Mouse (Mus musculus) midbrain, embryonic 12.5 days (tissue): ENCODE measurements at regions not wholly inside any gene's neighbourhood (a gene's known extent, or its start where the extent isn't known, plus 50 kb on each side); places are given as distances from the start of the nearest gene placed in this dataset.

Experiments used
- ATAC-seq: fragments of 200-750 bp; cut with Nextera tagmentation; 2 replicates; pipeline ENCODE4 v1.8.0; 2017; ENCODE audit warnings: low read depth, moderate TSS enrichment, moderate library complexity; ENCODE audit not compliant: low FRiP score
- H3K27ac ChIP-seq: fragments of 300-500 bp; sonication (generic); replicated peaks from 2 replicates; pipeline ENCODE4 v1.5.1; 2016; ENCODE audit warnings: mild to moderate bottlenecking
- H3K27me3 ChIP-seq: fragments of 300-500 bp; sonication (generic); 2 replicates; pipeline ENCODE4 v1.6.1; 2016; ENCODE audit warnings: mild to moderate bottlenecking
- H3K36me3 ChIP-seq: fragments of 300-500 bp; sonication (generic); 2 replicates; pipeline ENCODE4 v1.6.1; 2016
- H3K4me1 ChIP-seq: fragments of 300-500 bp; sonication (generic); 2 replicates; pipeline ENCODE4 v1.6.1; 2016
- H3K4me2 ChIP-seq: fragments of 300-500 bp; sonication (generic); replicated peaks from 2 replicates; pipeline ENCODE4 v1.6.1; 2016; ENCODE audit warnings: mild to moderate bottlenecking, moderate library complexity
- H3K4me3 ChIP-seq: fragments of 300-500 bp; sonication (generic); 2 replicates; pipeline ENCODE4 v1.5.1; 2016; ENCODE audit warnings: mild to moderate bottlenecking
- H3K9ac ChIP-seq: fragments of 300-500 bp; sonication (generic); replicated peaks from 2 replicates; pipeline ENCODE4 v1.6.1; 2016; ENCODE audit warnings: mild to moderate bottlenecking, moderate library complexity
- H3K9me3 ChIP-seq: fragments of 300-500 bp; sonication (generic); 2 replicates; pipeline ENCODE4 v1.6.1; 2016; ENCODE audit warnings: mild to moderate bottlenecking
- whole genome bisulfite sequencing: fragments of 180-500 bp; shearing (Covaris S2); methylation state at CpG from one replicate; pipeline ENCODE4 v1.1.7; 2016; 5-methylcytosine and 5-hydroxymethylcytosine counted together

DNA sequence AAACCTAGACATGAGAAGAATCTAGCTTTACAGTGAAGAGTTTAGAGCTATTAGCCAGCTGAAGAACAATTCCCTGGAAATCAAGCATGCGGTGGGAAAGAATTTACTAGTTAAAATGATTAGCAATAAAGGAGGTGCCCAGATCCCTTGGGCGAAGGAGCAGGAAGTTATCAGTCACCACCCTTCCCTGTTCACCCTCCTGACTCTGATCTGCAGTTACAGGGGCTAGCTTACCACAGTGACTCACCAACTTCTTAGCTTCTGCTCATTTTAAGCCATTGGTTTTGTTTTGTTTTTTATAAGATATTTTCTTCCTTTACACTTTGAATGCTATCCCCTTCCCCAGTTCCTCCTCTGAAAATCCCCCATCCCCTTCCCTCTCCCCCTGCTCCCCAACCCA lies 183.6 kb downstream of the Gxylt1 start:
- Histone ChIP-seq H3K4me2 (no peak overlapping the region), H3K27me3 (no peaks in the 10 kb centered on the region), H3K4me3 (no peak overlapping the region), H3K27ac (no peak overlapping the region), H3K4me1 (no peaks in the 10 kb centered on the region), H3K9ac (no peak overlapping the region), H3K9me3 (no peaks in the 10 kb centered on the region), H3K36me3 (no peaks in the 10 kb centered on the region)
- 85% methylated on average over 2 of the region's 2 CpGs for WGBS
- ATAC-seq, result no peak

DNA sequence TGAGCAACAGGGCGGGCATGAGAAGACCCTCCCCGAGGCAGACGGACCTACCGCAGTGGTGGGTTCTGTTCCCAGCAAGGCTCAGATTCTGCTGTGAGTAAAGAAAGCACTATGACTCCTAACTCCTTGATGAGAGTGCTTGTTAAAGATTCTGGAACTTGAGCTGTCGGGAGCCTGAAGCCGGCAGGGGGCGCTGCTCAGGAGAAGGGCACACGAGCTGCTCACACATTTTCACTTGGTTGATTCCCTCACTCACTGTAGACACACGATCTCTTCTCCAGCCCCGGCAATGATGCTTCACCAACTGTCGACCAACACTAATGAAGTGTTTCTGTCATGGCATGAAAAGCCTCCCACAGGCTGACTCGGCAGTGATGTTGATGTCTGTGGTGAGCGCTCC lies 185.6 kb downstream of the Gxylt1 start:
- Histone ChIP-seq H3K4me1 (peaks cover 6% of the 10 kb centered on the region; the same call in 1 of the 2 replicates), H3K36me3 (no peaks in the 10 kb centered on the region), H3K27me3 (no peaks in the 10 kb centered on the region), H3K4me2 (no peak overlapping the region), H3K4me3 (no peak overlapping the region), H3K9ac (no peak overlapping the region), H3K27ac (no peak overlapping the region), H3K9me3 (no peaks in the 10 kb centered on the region)
- WGBS, result 32% methylated on average over 13 of the region's 13 CpGs
- ATAC-seq, result no peak

DNA sequence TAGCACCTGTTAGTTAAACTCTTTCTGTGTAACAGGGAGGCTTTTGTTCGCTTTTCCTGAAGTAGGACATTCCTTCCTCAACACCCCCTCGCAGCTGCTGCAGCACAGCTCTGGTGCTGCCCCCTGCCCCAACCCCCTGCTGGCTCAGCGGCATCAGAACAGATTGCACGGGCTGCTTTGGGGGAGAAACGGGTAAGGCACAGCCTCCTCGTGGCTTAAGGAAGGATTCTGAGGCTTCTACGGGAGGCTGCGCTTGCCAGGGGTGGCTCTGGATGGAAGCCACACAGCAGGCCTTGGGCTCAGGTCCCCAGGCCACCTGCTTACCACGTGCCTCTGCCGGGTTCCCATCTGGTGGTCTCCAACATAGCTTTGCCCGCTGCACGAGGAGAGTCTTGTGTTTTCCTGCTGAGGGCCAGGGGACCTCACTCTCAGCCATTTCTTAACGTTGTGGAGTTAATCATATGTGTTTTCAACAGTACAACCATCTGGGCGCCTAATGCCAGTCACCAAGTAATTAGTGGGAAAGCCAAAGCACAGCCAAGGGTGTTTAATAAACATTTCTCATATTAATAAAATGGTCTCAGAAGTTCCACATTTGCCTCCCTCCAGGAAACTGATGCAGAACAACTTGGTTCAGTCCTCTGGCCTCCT lies 189.9 kb downstream of the Gxylt1 start:
- no peak overlapping the region for H3K27ac ChIP-seq
- 46% methylated on average over 14 of the region's 14 CpGs for WGBS

DNA sequence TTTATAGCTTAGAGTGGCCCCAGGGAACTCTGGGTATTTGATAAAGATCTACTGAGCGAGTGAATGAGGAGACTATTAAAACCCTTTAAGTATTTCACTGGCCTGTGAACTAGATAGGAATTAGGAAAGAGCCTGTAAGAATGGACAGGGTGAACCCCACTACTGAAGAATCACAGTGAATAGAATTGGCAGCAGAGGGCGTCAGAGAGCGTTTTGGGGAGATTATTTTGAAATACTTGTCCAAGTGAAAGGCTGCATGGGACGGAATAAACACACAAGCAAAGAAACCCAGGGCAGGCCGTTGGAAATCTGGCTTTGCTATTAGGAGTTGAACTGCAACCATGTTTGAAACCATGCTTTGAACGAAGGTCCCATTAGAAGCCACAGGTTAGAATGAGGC lies 200.9 kb downstream of the Gxylt1 start:
- 62% methylated on average over 6 of the region's 6 CpGs for WGBS
- no peak for ATAC-seq

More for the DNA sequence above, 189.9 kb downstream of the Gxylt1 start:
- no peak overlapping the region for H3K9ac ChIP-seq
- H3K4me3 ChIP-seq, result no peak overlapping the region
- no peak overlapping the region for H3K4me2 ChIP-seq
- no peak for ATAC-seq
- no peaks in the 10 kb centered on the region for H3K9me3 ChIP-seq
- peaks cover 6% of the 10 kb centered on the region; the same call in 1 of the 2 replicates for H3K4me1 ChIP-seq
- no peaks in the 10 kb centered on the region for H3K27me3 ChIP-seq
- H3K36me3 ChIP-seq, result no peaks in the 10 kb centered on the region

DNA sequence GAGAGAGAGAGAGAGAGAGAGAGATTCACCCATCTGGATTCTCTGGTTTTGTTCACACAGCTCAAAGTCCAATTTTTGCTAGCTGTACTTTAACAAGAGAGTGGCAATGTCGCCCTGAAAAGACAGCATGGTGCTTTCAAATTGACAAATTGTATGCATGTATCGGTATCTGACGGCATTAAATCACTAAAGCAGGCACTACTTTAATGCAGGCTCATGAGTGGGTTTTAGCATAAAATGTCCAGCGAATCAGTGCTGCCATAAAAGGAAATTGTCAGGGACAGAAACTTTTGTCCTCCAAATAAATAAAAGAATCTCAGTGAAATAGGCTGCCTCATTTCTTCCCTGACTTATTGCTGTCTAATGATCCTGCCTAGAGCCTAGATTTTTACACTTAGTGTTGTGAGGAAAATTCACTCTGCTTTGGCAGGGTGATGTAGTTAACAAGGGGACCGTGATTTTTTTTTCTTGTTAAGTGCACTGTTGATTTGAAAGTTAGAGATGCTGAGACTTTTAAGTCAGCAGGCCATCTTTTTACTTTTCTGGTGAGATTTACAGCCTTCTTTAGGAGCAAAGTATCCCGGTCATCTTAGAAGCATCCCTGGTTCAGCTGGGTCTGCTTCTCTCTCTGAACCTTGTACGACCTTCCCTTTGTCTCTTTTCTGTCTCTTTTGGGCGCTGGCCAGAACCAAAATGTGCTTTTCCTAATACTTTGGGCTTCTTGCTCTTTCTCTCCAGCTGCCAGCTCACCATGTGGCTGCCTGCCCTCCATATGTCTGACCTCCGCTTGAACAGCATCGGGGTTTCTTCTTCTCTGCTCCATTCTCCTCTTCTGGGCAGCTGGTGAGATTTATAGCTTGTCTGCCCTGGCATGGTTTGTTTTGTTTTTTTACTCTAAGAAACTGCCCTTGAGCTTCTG lies 212.5 kb downstream of the Gxylt1 start:
- no peaks in the 10 kb centered on the region for H3K36me3 ChIP-seq
- H3K27ac ChIP-seq, result no peak overlapping the region
- no peaks in the 10 kb centered on the region for H3K9me3 ChIP-seq
- no peak overlapping the region for H3K4me3 ChIP-seq
- 69% methylated on average over 10 of the region's 10 CpGs for WGBS
- ATAC-seq, result no peak
- no peak overlapping the region for H3K4me2 ChIP-seq
- H3K27me3 ChIP-seq, result no peaks in the 10 kb centered on the region
- no peak overlapping the region for H3K9ac ChIP-seq
- no peaks in the 10 kb centered on the region; the same call in 1 of the 2 replicates for H3K4me1 ChIP-seq

More for the DNA sequence above, 200.9 kb downstream of the Gxylt1 start:
- H3K4me1 ChIP-seq, result no peaks in the 10 kb centered on the region
- H3K4me2 ChIP-seq, result no peak overlapping the region
- no peak overlapping the region for H3K4me3 ChIP-seq
- H3K9ac ChIP-seq, result no peak overlapping the region
- H3K9me3 ChIP-seq, result no peaks in the 10 kb centered on the region
- H3K36me3 ChIP-seq, result no peaks in the 10 kb centered on the region
- H3K27ac ChIP-seq, result no peak overlapping the region
- H3K27me3 ChIP-seq, result no peaks in the 10 kb centered on the region

DNA sequence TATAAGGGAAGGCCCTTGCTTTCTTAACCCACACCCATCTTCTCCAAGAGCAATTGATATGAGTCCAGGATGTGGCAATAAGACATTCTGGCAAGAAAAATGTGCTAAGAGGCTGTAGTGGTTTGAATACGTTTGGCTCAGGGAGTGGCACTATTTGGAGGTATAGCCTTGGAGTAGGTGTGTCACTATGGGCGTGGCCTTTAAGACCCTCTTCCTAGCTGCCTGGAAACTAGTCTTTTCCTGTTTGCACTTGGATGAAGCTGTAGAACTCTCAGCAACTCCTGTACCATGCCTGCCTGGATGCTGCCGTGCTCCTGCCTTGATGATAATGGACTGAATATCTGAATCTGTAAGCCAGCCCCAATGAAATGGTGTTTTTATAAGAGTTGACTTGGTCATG lies 221.5 kb downstream of the Gxylt1 start:
- 89% methylated on average over 3 of the region's 3 CpGs for WGBS
- no peaks in the 10 kb centered on the region for H3K9me3 ChIP-seq
- no peaks in the 10 kb centered on the region for H3K27me3 ChIP-seq
- no peaks in the 10 kb centered on the region for H3K4me1 ChIP-seq
- ATAC-seq, result no peak
- H3K36me3 ChIP-seq, result no peaks in the 10 kb centered on the region
- no peak overlapping the region for H3K4me2 ChIP-seq
- no peak overlapping the region for H3K9ac ChIP-seq
- H3K4me3 ChIP-seq, result no peak overlapping the region
- no peak overlapping the region for H3K27ac ChIP-seq

DNA sequence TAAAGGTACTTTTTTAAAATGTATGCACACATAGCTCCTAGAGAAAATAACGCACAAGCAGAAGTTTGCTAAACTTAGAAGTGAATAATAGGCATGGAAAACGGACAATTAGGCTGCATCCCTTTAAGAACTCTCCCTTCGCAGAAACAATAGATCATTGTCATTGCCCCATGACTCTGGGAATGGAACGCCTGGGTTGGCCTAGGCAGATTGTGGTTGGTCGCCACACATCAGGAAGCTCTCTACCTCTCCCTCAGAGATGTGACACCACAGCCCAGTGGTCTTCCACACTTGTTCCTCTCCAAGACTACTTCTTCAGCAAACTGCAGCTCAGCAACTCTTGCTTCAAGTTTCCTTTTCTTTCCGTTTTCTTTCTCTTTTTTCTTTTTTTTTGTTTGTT lies 247.8 kb downstream of the Gxylt1 start:
- no peak for ATAC-seq
- WGBS, result 58% methylated on average over 6 of the region's 6 CpGs
- no peaks in the 10 kb centered on the region for H3K4me1 ChIP-seq
- H3K27me3 ChIP-seq, result no peaks in the 10 kb centered on the region
- no peak overlapping the region for H3K4me2 ChIP-seq
- H3K4me3 ChIP-seq, result no peak overlapping the region
- H3K9me3 ChIP-seq, result no peaks in the 10 kb centered on the region
- H3K36me3 ChIP-seq, result no peaks in the 10 kb centered on the region
- H3K9ac ChIP-seq, result no peak overlapping the region
- no peak overlapping the region for H3K27ac ChIP-seq

DNA sequence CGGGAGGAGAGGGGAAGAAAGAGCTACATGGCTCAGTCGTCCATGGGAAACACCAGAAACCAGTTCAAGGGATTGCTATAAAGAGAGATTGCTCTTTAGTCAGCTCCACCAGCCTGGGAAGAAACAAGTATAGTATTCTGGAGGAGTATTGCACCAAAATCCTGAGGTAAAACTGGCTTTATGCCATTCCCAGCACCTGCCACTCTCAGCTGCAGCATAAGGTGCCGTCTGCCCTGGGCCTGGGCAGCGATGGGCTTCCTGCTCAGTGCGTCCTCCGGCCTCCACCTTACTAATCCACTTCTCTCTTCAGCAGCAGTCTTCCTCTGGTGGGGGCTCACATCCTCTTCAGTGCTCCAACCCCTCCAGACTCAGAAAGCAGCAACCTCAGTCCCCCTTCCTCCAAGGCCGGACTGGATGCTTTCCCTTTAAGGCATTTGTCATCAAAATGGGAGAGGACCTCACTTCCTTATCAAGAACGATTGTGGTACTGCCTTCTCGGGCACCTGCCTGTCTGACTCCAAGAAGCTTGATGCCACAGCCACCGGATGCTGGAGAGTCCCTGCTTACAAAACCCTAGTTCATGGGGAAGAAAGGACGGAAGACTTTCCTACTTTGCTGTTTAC lies 248.4 kb downstream of the Gxylt1 start:
- ATAC-seq, result no peak
- Histone ChIP-seq H3K4me3 (no peak overlapping the region), H3K27me3 (no peaks in the 10 kb centered on the region), H3K4me1 (no peaks in the 10 kb centered on the region), H3K27ac (no peak overlapping the region), H3K4me2 (no peak overlapping the region), H3K9ac (no peak overlapping the region), H3K36me3 (no peaks in the 10 kb centered on the region), H3K9me3 (no peaks in the 10 kb centered on the region)
- WGBS, result 80% methylated on average over 11 of the region's 11 CpGs

DNA sequence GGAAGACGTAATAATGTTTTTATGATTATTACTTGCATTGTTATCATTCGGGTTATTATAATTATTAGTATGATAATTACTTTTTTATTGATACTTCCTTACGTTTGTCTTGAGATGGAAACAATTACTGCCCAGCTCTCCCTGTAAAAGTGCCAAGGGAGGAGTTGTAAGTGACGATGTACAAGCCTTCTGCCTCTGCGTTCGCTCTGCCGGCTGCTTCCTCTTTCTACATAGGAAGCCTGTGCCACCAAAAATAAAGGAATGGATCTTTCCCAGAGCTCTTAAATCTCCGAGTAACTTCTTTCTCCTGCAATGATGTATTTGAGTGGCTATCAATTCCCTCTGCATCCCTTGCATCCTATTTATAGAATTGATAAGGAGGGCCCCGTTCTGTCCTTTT lies 249.2 kb downstream of the Gxylt1 start:
- no peaks in the 10 kb centered on the region for H3K9me3 ChIP-seq
- 85% methylated on average over 9 of the region's 9 CpGs for WGBS
- H3K36me3 ChIP-seq, result no peaks in the 10 kb centered on the region
- no peak overlapping the region for H3K4me3 ChIP-seq
- H3K4me1 ChIP-seq, result no peaks in the 10 kb centered on the region
- no peak overlapping the region for H3K27ac ChIP-seq
- H3K9ac ChIP-seq, result no peak overlapping the region
- H3K4me2 ChIP-seq, result no peak overlapping the region
- H3K27me3 ChIP-seq, result no peaks in the 10 kb centered on the region
- ATAC-seq, result no peak

DNA sequence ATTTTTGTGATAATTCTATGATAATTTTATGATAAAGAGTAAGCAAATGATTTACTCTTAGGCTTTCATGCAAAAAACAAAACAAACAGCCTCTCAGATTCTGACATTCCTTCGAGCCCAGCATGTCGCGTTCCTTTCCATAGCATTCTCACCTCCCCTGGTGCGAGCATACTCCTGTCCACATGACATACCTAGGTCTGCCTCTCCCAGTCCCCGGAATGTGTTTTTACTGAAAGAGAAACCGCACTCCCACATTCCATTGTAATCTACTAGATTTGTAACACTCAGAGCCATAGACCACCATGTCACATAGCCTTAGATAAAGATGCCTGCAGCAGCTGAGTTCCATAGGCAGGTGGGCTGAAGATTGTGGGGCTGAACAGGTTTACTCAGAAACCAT lies 250.8 kb downstream of the Gxylt1 start:
- Histone ChIP-seq H3K9ac (no peak overlapping the region), H3K36me3 (no peaks in the 10 kb centered on the region), H3K27me3 (no peaks in the 10 kb centered on the region), H3K4me3 (no peak overlapping the region), H3K4me2 (no peak overlapping the region), H3K9me3 (no peaks in the 10 kb centered on the region), H3K4me1 (no peaks in the 10 kb centered on the region), H3K27ac (no peak overlapping the region)
- ATAC-seq, result no peak
- 85% methylated on average over 6 of the region's 6 CpGs for WGBS

DNA sequence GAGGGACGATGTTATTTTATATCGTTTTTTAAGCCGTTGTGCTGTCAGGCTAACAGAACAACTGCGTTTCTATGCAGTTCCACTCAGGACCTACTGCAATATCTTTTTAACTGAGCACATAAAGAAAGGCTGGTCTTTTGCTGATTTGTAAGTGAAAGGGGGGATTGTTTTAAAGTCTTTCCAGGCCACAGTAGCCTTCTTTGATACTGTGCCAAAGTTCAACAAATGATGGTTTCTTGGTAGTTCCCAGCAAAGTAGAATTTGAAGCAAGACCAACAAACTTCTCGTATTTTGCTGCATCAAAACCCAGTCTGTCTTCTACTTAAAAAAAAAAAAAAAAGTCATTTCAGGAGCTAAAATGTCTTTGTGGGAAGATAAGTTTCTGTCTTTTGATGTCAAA lies 263.8 kb downstream of the Gxylt1 start:
- no peak overlapping the region for H3K4me2 ChIP-seq
- H3K36me3 ChIP-seq, result no peaks in the 10 kb centered on the region
- WGBS, result 72% methylated on average over 5 of the region's 5 CpGs
- no peak for ATAC-seq
- H3K27me3 ChIP-seq, result no peaks in the 10 kb centered on the region
- H3K27ac ChIP-seq, result no peak overlapping the region
- no peaks in the 10 kb centered on the region for H3K9me3 ChIP-seq
- no peaks in the 10 kb centered on the region; the same call in 1 of the 2 replicates for H3K4me1 ChIP-seq
- no peak overlapping the region for H3K4me3 ChIP-seq
- H3K9ac ChIP-seq, result no peak overlapping the region

DNA sequence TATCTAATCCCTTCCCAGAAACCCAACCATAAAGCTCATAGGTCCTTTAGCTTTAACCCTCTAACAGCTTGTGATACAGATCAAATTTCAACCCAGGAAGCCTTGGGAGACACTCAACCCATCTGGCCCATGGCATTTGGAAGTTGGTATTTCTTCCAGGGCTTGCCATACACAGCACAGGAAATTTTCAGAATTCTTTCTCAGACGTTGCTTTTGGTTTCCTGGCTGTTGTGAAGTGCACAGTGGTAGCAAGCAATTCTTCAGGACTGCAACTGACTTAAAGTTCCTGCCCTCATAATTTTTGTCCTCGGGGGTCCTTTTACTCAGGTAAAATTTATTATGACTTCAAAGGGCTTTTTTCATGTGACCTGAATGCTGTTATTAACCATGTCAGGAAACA lies 264.4 kb downstream of the Gxylt1 start:
- H3K9me3 ChIP-seq, result no peaks in the 10 kb centered on the region
- H3K9ac ChIP-seq, result no peak overlapping the region
- H3K4me3 ChIP-seq, result no peak overlapping the region
- ATAC-seq, result no peak
- no peak overlapping the region for H3K4me2 ChIP-seq
- no peaks in the 10 kb centered on the region for H3K36me3 ChIP-seq
- H3K4me1 ChIP-seq, result no peaks in the 10 kb centered on the region; the same call in 1 of the 2 replicates
- 66% methylated on average over 2 of the region's 2 CpGs for WGBS
- H3K27me3 ChIP-seq, result no peaks in the 10 kb centered on the region
- H3K27ac ChIP-seq, result no peak overlapping the region
